Mouse (Mus musculus) kidney, embryonic 14.5 days (tissue): ENCODE results near the gene Adamts13. TPM values are rescaled to one million over a fixed set of nuclear protein-coding genes. Genes with fewer than 3 reads are reported as not detected.

Experiments
- ATAC-seq: fragments of 200-750 bp; cut with Nextera tagmentation; 2 replicates; pipeline ENCODE4 v1.8.0; 2017; ENCODE audit warnings: moderate number of reproducible peaks, mild to moderate bottlenecking, moderate TSS enrichment, moderate library complexity; ENCODE audit not compliant: low FRiP score, low TSS enrichment
- H3K27ac ChIP-seq: fragments of 300-500 bp; sonication (generic); 2 replicates; pipeline ENCODE4 v1.5.1; 2014; ENCODE audit warnings: low read depth, mild to moderate bottlenecking, low read length, moderate library complexity, mixed read lengths
- H3K27me3 ChIP-seq: fragments of 300-500 bp; sonication (generic); 2 replicates; pipeline ENCODE4 v1.6.1; 2014; ENCODE audit warnings: mild to moderate bottlenecking, low read length; ENCODE audit not compliant: control insufficient read depth, insufficient read depth
- H3K36me3 ChIP-seq: fragments of 300-500 bp; sonication (generic); 2 replicates; pipeline ENCODE4 v1.6.1; 2014; ENCODE audit warnings: low read length, mixed read lengths; ENCODE audit not compliant: control insufficient read depth, insufficient read depth
- H3K4me1 ChIP-seq: fragments of 300-500 bp; sonication (generic); 2 replicates; pipeline ENCODE4 v1.6.1; 2014; ENCODE audit warnings: low read length, mixed read lengths; ENCODE audit not compliant: control insufficient read depth, insufficient read depth
- H3K4me2 ChIP-seq: fragments of 300-500 bp; sonication (generic); replicated peaks from 2 replicates; pipeline ENCODE4 v1.6.1; 2014; ENCODE audit warnings: low read depth, mild to moderate bottlenecking, low read length
- H3K4me3 ChIP-seq: fragments of 300-500 bp; sonication (generic); 2 replicates; pipeline ENCODE4 v1.5.1; 2014; ENCODE audit warnings: mild to moderate bottlenecking, low read length
- H3K9ac ChIP-seq: fragments of 300-500 bp; sonication (generic); 2 replicates; pipeline ENCODE4 v1.6.1; 2014; ENCODE audit warnings: low read depth, mild to moderate bottlenecking, low read length, moderate library complexity
- H3K9me3 ChIP-seq: fragments of 300-500 bp; sonication (generic); 2 replicates; pipeline ENCODE4 v1.6.1; 2016; ENCODE audit warnings: low read length; ENCODE audit not compliant: control insufficient read depth
- WGBS: fragments of 180-500 bp; shearing (Covaris S2); extraction: QIAGEN DNeasy Blood & Tissue Kit; methylation state at CpG from one replicate; pipeline ENCODE4 v1.1.7; 2014; 5-methylcytosine and 5-hydroxymethylcytosine counted together
- polyA plus RNA-seq: library from polyadenylated mRNA; unstranded; fragments of >200 nt; fragmentation: Nextera tagmentation; extraction: Ambion mirVana; gene quantifications from 2 replicates; pipeline ENCODE4 v1.2.1, GENCODE M21; 2014

Adamts13 gene
- polyA plus RNA-seq, 1 experiment from 2014 or later: 0.05 TPM

GRCm38 (mm10) chr2:27058751-27059150, 85.5 kb downstream of the Adamts13 start:
- H3K4me1 ChIP-seq: peaks cover 8% of the 10 kb centered on the region
- no peak overlapping the region for H3K4me3 ChIP-seq
- H3K27me3 ChIP-seq: no peaks in the 10 kb centered on the region
- 12% methylated on average over 12 of the region's 12 CpGs for WGBS
- H3K4me2 ChIP-seq: no peak overlapping the region; the same call in 1 of the 2 replicates
- no peaks in the 10 kb centered on the region for H3K9me3 ChIP-seq
- H3K27ac ChIP-seq: no peak overlapping the region
- no peak overlapping the region for H3K9ac ChIP-seq
- H3K36me3 ChIP-seq: no peaks in the 10 kb centered on the region
- ATAC-seq: no peak

- H3K27ac ChIP-seq: no peak overlapping the region
- no peak overlapping the region for H3K4me2 ChIP-seq
- no peak overlapping the region for H3K9ac ChIP-seq
- H3K4me1 ChIP-seq: peaks cover 8% of the 10 kb centered on the region
- no peaks in the 10 kb centered on the region for H3K27me3 ChIP-seq
- no peak for ATAC-seq
- 71% methylated on average over 9 of the region's 9 CpGs for WGBS
- H3K4me3 ChIP-seq: no peak overlapping the region
- H3K9me3 ChIP-seq: no peaks in the 10 kb centered on the region
- no peaks in the 10 kb centered on the region for H3K36me3 ChIP-seq
These were observed 86.0 kb downstream of the Adamts13 start for GRCm38 (mm10) chr2:27059187-27059586.

Other genes starting within 250 kb of the Adamts13 start
- gene Abo, start 108.4 kb upstream of the Adamts13 start, polyA plus RNA-seq: not detected in 2 replicates
- 14.6 and 19.0 TPM in 2 replicates for gene Surf6, start 70.5 kb upstream of the Adamts13 start, polyA plus RNA-seq
- gene Med22, start 62.7 kb upstream of the Adamts13 start, polyA plus RNA-seq: 27.0 and 35.2 TPM in 2 replicates
- gene Rpl7a, start 62.7 kb upstream of the Adamts13 start, polyA plus RNA-seq: 790 and 884 TPM in 2 replicates
- 40.1 and 46.5 TPM in 2 replicates for gene Surf2, start 57.0 kb upstream of the Adamts13 start, polyA plus RNA-seq
- 48.1 and 51.1 TPM in 2 replicates for gene Surf1, start 56.9 kb upstream of the Adamts13 start, polyA plus RNA-seq
- gene Surf4, start 39.5 kb upstream of the Adamts13 start, polyA plus RNA-seq: 124 and 187 TPM in 2 replicates
- gene Stkld1, start 39.4 kb upstream of the Adamts13 start, polyA plus RNA-seq: 0.09 TPM in 1 of 2 replicates, not detected in the other
- 37.5 and 49.7 TPM in 2 replicates for gene Rexo4, start 9.0 kb upstream of the Adamts13 start, polyA plus RNA-seq
- gene Cacfd1, start 36.5 kb downstream of the Adamts13 start, polyA plus RNA-seq: 36.7 and 56.5 TPM in 2 replicates
- 0.37 and 0.64 TPM in 2 replicates for gene Slc2a6, start 54.6 kb downstream of the Adamts13 start, polyA plus RNA-seq
- 0.54 TPM in 1 of 2 replicates, not detected in the other for gene Mymk, start 98.8 kb downstream of the Adamts13 start, polyA plus RNA-seq
- 0.51 and 0.65 TPM in 2 replicates for gene Adamtsl2, start 106.0 kb downstream of the Adamts13 start, polyA plus RNA-seq
- gene Fam163b, start 169.1 kb downstream of the Adamts13 start, polyA plus RNA-seq: not detected in 2 replicates
- not detected in 2 replicates for gene Dbh, start 191.8 kb downstream of the Adamts13 start, polyA plus RNA-seq